Mouse (Mus musculus): ENCODE measurements at regions not wholly inside any gene's neighbourhood (a gene's known extent, or its start where the extent isn't known, plus 50 kb on each side); places are given as distances from the start of the nearest gene placed in this dataset.

GRCm38 (mm10) chr19:14319677-14320191 lies 278.1 kb downstream of the Tle4 start:
- Histone ChIP-seq H3K27ac (no peak overlapping the region), H3K4me3 (no peak overlapping the region), H3K9me3 (no peaks in the 10 kb centered on the region), H3K36me3 (replicated peaks) (no peaks in the 10 kb centered on the region), H3K27me3 (ENCODE audit: poor library complexity, severe bottlenecking) (no peaks in the 10 kb centered on the region), H3K4me1 (peaks cover 8% of the 10 kb centered on the region; the same call in 1 of the 2 replicates)
- DNase-seq (ENCODE audit: extremely low spot score, low spot score): no peak
- WGBS: 53% methylated on average over 3 of the region's 3 CpGs

- WGBS: 77% methylated on average over 9 of the region's 9 CpGs
- no peaks in the 10 kb centered on the region for H3K9me3 ChIP-seq
- H3K27me3 ChIP-seq (ENCODE audit: poor library complexity, severe bottlenecking): no peaks in the 10 kb centered on the region
Measured at GRCm38 (mm10) chr19:14325353-14326052, 272.3 kb downstream of the Tle4 start.

GRCm38 (mm10) chr19:14333041-14334012 lies 264.5 kb downstream of the Tle4 start:
- no peaks in the 10 kb centered on the region for H3K36me3 ChIP-seq (replicated peaks)
- 69% methylated on average over 6 of the region's 6 CpGs for WGBS
- no peak overlapping the region for H3K4me3 ChIP-seq
- H3K27ac ChIP-seq: no peak overlapping the region
- no peak for DNase-seq (ENCODE audit: extremely low spot score, low spot score)
- no peaks in the 10 kb centered on the region for H3K9me3 ChIP-seq
- peaks cover 10% of the 10 kb centered on the region for H3K4me1 ChIP-seq
- no peaks in the 10 kb centered on the region for H3K27me3 ChIP-seq (ENCODE audit: poor library complexity, severe bottlenecking)

More at GRCm38 (mm10) chr19:14325353-14326052, 272.3 kb downstream of the Tle4 start:
- Histone ChIP-seq H3K36me3 (replicated peaks) (no peaks in the 10 kb centered on the region), H3K27ac (no peak overlapping the region), H3K4me1 (peaks cover 18% of the 10 kb centered on the region), H3K4me3 (no peak overlapping the region)
- DNase-seq (ENCODE audit: extremely low spot score, low spot score): no peak

- Histone ChIP-seq H3K36me3 (replicated peaks) (no peaks in the 10 kb centered on the region), H3K9me3 (no peaks in the 10 kb centered on the region), H3K27me3 (ENCODE audit: poor library complexity, severe bottlenecking) (no peaks in the 10 kb centered on the region), H3K27ac (no peak overlapping the region), H3K4me3 (no peak overlapping the region), H3K4me1 (peaks cover 10% of the 10 kb centered on the region)
- 55% methylated on average over 5 of the region's 5 CpGs for WGBS
- no peak for DNase-seq (ENCODE audit: extremely low spot score, low spot score)
Measured at GRCm38 (mm10) chr19:14337025-14337424, 260.8 kb downstream of the Tle4 start.

- Histone ChIP-seq H3K27ac (no peak overlapping the region), H3K27me3 (ENCODE audit: poor library complexity, severe bottlenecking) (no peaks in the 10 kb centered on the region), H3K36me3 (replicated peaks) (no peaks in the 10 kb centered on the region), H3K4me3 (no peak overlapping the region), H3K9me3 (no peaks in the 10 kb centered on the region), H3K4me1 (peaks cover 10% of the 10 kb centered on the region)
- 84% methylated on average over 2 of the region's 2 CpGs for WGBS
- DNase-seq (ENCODE audit: extremely low spot score, low spot score): no peak
Measured at GRCm38 (mm10) chr19:14340759-14341158, 257.1 kb downstream of the Tle4 start.

GRCm38 (mm10) chr19:14343890-14344289 lies 254.0 kb downstream of the Tle4 start:
- DNase-seq (ENCODE audit: extremely low spot score, low spot score): no peak
- no peak overlapping the region for H3K4me3 ChIP-seq
- H3K27me3 ChIP-seq (ENCODE audit: poor library complexity, severe bottlenecking): 0 out of 2 replicates have a peak, but pooled peaks cover 3% of the 10 kb centered on the region
- peaks cover 14% of the 10 kb centered on the region for H3K4me1 ChIP-seq
- WGBS: 87% methylated on average over 5 of the region's 5 CpGs
- no peaks in the 10 kb centered on the region for H3K36me3 ChIP-seq (replicated peaks)
- no peak overlapping the region for H3K27ac ChIP-seq
- H3K9me3 ChIP-seq: no peaks in the 10 kb centered on the region

GRCm38 (mm10) chr19:14344467-14344866 lies 253.4 kb downstream of the Tle4 start:
- Histone ChIP-seq H3K36me3 (replicated peaks) (no peaks in the 10 kb centered on the region), H3K27me3 (ENCODE audit: poor library complexity, severe bottlenecking) (0 out of 2 replicates have a peak, but pooled peaks cover 3% of the 10 kb centered on the region), H3K9me3 (no peaks in the 10 kb centered on the region), H3K4me3 (no peak overlapping the region), H3K27ac (no peak overlapping the region), H3K4me1 (peaks cover 14% of the 10 kb centered on the region)
- no peak for DNase-seq (ENCODE audit: extremely low spot score, low spot score)
- 91% methylated on average over 3 of the region's 3 CpGs for WGBS

- Histone ChIP-seq H3K4me3 (no peak overlapping the region), H3K4me1 (peaks cover 14% of the 10 kb centered on the region), H3K27me3 (ENCODE audit: poor library complexity, severe bottlenecking) (0 out of 2 replicates have a peak, but pooled peaks cover 3% of the 10 kb centered on the region), H3K27ac (peak overlapping the region; percentile 48; the same call in 1 of the 2 replicates), H3K9me3 (no peaks in the 10 kb centered on the region), H3K36me3 (replicated peaks) (no peaks in the 10 kb centered on the region)
- WGBS: 29% methylated on average over 2 of the region's 2 CpGs
- no peak for DNase-seq (ENCODE audit: extremely low spot score, low spot score)
Measured at GRCm38 (mm10) chr19:14347026-14347425, 250.8 kb downstream of the Tle4 start.

- H3K27me3 ChIP-seq (ENCODE audit: poor library complexity, severe bottlenecking): 0 out of 2 replicates have a peak, but pooled peaks cover 3% of the 10 kb centered on the region
- H3K9me3 ChIP-seq: no peaks in the 10 kb centered on the region
- H3K4me3 ChIP-seq: no peak overlapping the region
- peak; percentile 23 for DNase-seq (ENCODE audit: extremely low spot score, low spot score)
- no peaks in the 10 kb centered on the region for H3K36me3 ChIP-seq (replicated peaks)
- peaks cover 14% of the 10 kb centered on the region for H3K4me1 ChIP-seq
- H3K27ac ChIP-seq: peak overlapping the region; percentile 48; the same call in 1 of the 2 replicates
Measured at GRCm38 (mm10) chr19:14347429-14347828, 250.4 kb downstream of the Tle4 start.

- H3K36me3 ChIP-seq (replicated peaks): no peaks in the 10 kb centered on the region
- no peak overlapping the region for H3K27ac ChIP-seq
- DNase-seq (ENCODE audit: extremely low spot score, low spot score): no peak
- WGBS: 81% methylated on average over 2 of the region's 2 CpGs
- H3K27me3 ChIP-seq (ENCODE audit: poor library complexity, severe bottlenecking): 0 out of 2 replicates have a peak, but pooled peaks cover 7% of the 10 kb centered on the region
- peaks cover 14% of the 10 kb centered on the region for H3K4me1 ChIP-seq
- H3K9me3 ChIP-seq: no peaks in the 10 kb centered on the region
- H3K4me3 ChIP-seq: no peak overlapping the region
Measured at GRCm38 (mm10) chr19:14349753-14350152, 248.1 kb downstream of the Tle4 start.

GRCm38 (mm10) chr19:14351728-14352340 lies 246.0 kb downstream of the Tle4 start:
- Histone ChIP-seq H3K9me3 (no peaks in the 10 kb centered on the region), H3K27me3 (ENCODE audit: poor library complexity, severe bottlenecking) (0 out of 2 replicates have a peak, but pooled peaks cover 7% of the 10 kb centered on the region), H3K4me3 (no peak overlapping the region), H3K4me1 (peaks cover 12% of the 10 kb centered on the region), H3K36me3 (replicated peaks) (no peaks in the 10 kb centered on the region), H3K27ac (no peak overlapping the region)
- WGBS: 87% methylated on average over 4 of the region's 4 CpGs
- DNase-seq (ENCODE audit: extremely low spot score, low spot score): no peak

- Histone ChIP-seq H3K27me3 (ENCODE audit: poor library complexity, severe bottlenecking) (0 out of 2 replicates have a peak, but pooled peaks cover 7% of the 10 kb centered on the region), H3K4me3 (no peak overlapping the region), H3K4me1 (peaks cover 5% of the 10 kb centered on the region), H3K27ac (no peak overlapping the region), H3K9me3 (no peaks in the 10 kb centered on the region), H3K36me3 (replicated peaks) (no peaks in the 10 kb centered on the region)
- no peak for DNase-seq (ENCODE audit: extremely low spot score, low spot score)
- WGBS: 94% methylated on average over 3 of the region's 3 CpGs
Measured at GRCm38 (mm10) chr19:14352551-14352950, 245.3 kb downstream of the Tle4 start.

All from forebrain, embryonic 10.5 days (tissue).